Mouse (Mus musculus) fibroblast of lung, adult 2 months (primary cell): ENCODE data around the gene Zkscan7.

Source experiments
- DNase-seq: peaks from one replicate; pipeline ENCODE4 v3.0.0-alpha.2; 2011; ENCODE audit warnings: low read depth

Gene Zkscan7

DNA sequence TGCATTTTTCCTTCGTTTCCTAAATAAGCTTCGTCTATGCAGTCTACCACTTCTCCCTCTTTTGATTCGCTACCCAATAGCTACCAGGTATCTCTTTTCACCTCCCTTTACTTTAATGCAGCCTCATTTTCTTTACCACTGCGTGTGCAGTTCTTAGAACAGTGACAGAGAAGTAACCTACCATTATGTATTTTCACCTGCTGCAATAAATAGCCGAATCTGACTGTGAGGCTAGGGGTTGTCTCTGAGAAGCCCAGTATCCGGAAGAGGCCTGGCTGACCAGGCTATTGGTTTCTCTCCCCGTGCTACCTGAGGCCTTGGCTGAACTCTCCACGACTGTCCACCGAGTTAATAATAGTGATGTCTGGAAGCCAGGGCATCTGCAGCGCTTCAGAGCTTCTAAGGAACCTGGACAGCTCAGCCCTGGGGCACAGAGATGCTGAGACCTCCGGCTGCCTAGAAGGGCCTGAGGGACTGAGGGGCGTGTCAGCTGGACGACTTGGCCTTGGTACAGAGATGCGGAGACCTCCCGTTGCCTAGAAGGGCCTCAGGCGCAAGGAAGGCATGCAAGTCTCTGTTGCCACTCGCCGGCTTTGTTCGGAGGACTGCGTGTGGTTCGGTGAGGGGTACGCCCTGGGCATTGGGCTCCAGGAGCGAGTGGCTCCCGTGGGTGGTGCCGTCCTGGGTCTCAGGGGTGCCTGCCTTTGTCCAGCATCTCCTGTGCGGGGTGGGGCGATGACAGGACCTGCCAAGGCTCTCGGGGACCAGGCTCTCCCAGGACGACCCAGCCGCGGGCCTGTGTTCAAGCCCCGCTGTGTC lies 17.4 kb downstream of the Zkscan7 start:
- peak; percentile 23 for DNase-seq

DNA sequence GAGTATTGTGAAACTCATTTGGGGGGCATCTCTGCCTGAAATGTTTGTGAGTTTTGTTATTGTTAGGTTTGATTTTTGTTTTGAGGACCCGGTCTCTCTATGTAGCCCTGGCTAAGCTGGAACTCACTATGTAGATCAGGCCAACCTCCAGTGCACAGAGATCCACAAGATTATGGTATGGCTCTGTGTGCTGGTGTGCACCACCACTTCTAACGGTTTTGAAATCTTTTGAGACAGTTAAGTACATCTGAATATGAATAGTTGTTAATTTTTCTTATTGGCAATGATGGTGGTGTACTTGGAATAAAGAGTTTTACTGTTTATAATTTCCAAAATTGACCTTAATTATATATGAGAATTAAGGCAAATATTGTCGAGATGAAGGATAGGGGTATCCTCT lies 37.0 kb downstream of the Zkscan7 start:
- no peak for DNase-seq

DNA sequence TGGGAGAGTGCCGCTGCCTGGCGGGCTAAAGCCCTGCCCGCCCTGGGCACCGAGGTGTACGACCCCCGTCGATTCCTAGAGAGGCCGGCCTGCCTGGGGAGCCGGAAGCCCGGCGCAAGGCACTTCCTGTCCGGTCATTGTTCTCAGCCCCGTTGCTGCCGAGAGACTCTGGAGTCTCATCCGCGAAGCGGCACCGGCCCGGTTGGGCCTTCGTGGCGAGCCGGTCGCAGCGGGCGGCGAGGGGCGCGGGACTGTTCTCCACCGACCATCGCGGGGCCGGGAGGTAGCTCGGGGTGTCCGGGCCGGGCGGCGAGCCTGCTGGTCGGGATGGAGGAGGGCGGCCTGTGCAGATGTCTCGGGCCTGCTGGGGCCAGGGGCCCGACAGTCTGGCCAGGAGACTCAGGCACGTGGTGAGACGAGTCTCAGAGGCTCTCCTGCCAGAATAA lies 37.5 kb downstream of the Zkscan7 start, which contains the start of gene Zfp105:
TSS of gene Zfp105 (plus strand) at position 137 of the 446 bp plus-strand sequence.
- DNase-seq = peak; percentile 24

- DNase-seq = no peak
Measured at GRCm38 (mm10) chr9:122928915-122929314, 43.4 kb downstream of the Zkscan7 start.
